Mouse (Mus musculus) kidney, postnatal 0 days (tissue): ENCODE data around the gene Rab29. TPM values are rescaled to one million over a fixed set of nuclear protein-coding genes. Genes with fewer than 3 reads are reported as not detected.

Experiments
- ATAC-seq: fragments of 200-750 bp; cut with Nextera tagmentation; replicated peaks from 2 replicates; pipeline ENCODE4 v1.8.0; 2017; ENCODE audit warnings: low read depth, moderate number of reproducible peaks, moderate TSS enrichment, moderate library complexity; ENCODE audit not compliant: low FRiP score
- DNase-seq: peaks from one replicate; pipeline ENCODE4 v3.0.0-alpha.2; 2016; ENCODE audit warnings: low spot score
- H3K27ac ChIP-seq: fragments of 300-500 bp; sonication (generic); 2 replicates; pipeline ENCODE4 v1.5.1; 2014; ENCODE audit warnings: mild to moderate bottlenecking
- H3K27me3 ChIP-seq: fragments of 300-500 bp; sonication (generic); 2 replicates; pipeline ENCODE4 v1.6.1; 2014; ENCODE audit warnings: low read length, mixed read lengths; ENCODE audit not compliant: insufficient read depth
- H3K36me3 ChIP-seq: fragments of 300-500 bp; sonication (generic); 2 replicates; pipeline ENCODE4 v1.6.1; 2014; ENCODE audit warnings: low read length, mixed read lengths; ENCODE audit not compliant: insufficient read depth
- H3K4me1 ChIP-seq: fragments of 300-500 bp; sonication (generic); replicated peaks from 2 replicates; pipeline ENCODE4 v1.6.1; 2014; ENCODE audit warnings: antibody characterized with exemption, low read length, mixed read lengths; ENCODE audit not compliant: insufficient read depth
- H3K4me2 ChIP-seq: fragments of 300-500 bp; sonication (generic); 2 replicates; pipeline ENCODE4 v1.6.1; 2014; ENCODE audit warnings: mild to moderate bottlenecking, low read length, moderate library complexity, mixed read lengths
- H3K4me3 ChIP-seq: fragments of 300-500 bp; sonication (generic); replicated peaks from 2 replicates; pipeline ENCODE4 v1.5.1; 2014; ENCODE audit warnings: low read depth, low read length
- H3K9ac ChIP-seq: fragments of 300-500 bp; sonication (generic); 2 replicates; pipeline ENCODE4 v1.6.1; 2014; ENCODE audit warnings: low read depth, low read length
- H3K9me3 ChIP-seq: fragments of 300-500 bp; sonication (generic); replicated peaks from 2 replicates; pipeline ENCODE4 v1.6.1; 2016; ENCODE audit warnings: low read length, inconsistent platforms, mixed read lengths
- CTCF ChIP-seq: IDR thresholded peaks from 2 replicates; pipeline ENCODE4 v1.5.1; 2016; ENCODE audit warnings: antibody characterized with exemption, low read depth, mild to moderate bottlenecking, moderate library complexity
- WGBS: fragments of 180-500 bp; shearing (Covaris S2); extraction: QIAGEN DNeasy Blood & Tissue Kit; methylation state at CpG from one replicate; pipeline ENCODE4 v1.1.7; 2014; 5-methylcytosine and 5-hydroxymethylcytosine counted together
- polyA plus RNA-seq: library from polyadenylated mRNA; unstranded; fragments of >200 nt; fragmentation: Nextera tagmentation; extraction: Ambion mirVana; gene quantifications from 2 replicates; pipeline ENCODE4 v1.2.1, GENCODE M21; 2015

Gene Rab29
- polyA plus RNA-seq, 1 experiment from 2014 or later = 23.4 TPM

DNA sequence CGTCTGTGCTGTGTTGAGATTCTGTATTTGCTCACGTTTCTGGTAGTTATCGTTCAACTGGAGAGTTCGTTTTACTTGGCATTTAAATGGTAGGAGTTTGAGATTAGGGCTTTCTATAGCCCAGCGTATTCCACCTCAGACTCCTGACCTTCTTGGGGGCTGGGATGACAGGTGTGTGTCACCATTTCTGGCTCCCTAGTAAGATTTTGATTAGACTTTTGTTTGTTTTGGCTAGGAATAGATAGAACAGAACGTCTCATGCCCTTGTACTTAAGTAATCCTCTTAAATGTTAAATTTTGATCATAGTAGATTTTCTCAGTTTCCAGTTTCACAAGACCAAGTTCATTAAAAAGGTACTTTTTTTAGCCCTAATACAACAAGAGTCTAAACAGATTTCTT, 50.6 kb downstream of the Rab29 start:
- H3K4me3 ChIP-seq = no peak overlapping the region
- no peaks in the 10 kb centered on the region for H3K9me3 ChIP-seq
- H3K9ac ChIP-seq = no peak overlapping the region
- peaks cover 23% of the 10 kb centered on the region for H3K36me3 ChIP-seq
- no peaks in the 10 kb centered on the region for H3K27me3 ChIP-seq
- H3K4me1 ChIP-seq = peaks cover 11% of the 10 kb centered on the region; the same call in 1 of the 2 replicates
- DNase-seq (no peak), ATAC-seq (no peak)
- TF ChIP-seq CTCF = no peak
- no peak overlapping the region for H3K27ac ChIP-seq
- H3K4me2 ChIP-seq = no peak overlapping the region
- WGBS = 52% methylated on average over 6 of the region's 6 CpGs

DNA sequence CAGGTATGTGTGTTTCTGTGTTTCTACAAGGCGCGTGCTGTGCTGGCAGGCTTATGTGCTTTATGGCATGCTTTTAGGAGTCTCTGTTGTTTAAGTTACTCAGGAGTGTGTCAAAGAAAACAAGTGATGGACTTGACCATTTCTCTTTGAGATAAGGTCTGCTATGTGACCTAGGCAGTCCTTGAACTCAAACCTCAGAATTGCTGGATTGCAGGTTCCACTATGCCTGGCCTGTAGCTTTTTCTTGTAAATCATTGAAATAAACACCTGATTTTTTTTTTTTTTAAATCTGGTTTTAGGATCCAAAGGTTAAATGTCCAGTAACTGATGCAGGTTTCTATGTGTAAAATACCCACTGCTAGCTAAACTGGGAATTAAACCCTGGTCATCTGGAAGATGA, 52.0 kb downstream of the Rab29 start:
- Histone ChIP-seq H3K9me3 (no peaks in the 10 kb centered on the region), H3K36me3 (peaks cover 34% of the 10 kb centered on the region), H3K9ac (no peak overlapping the region), H3K4me2 (no peak overlapping the region), H3K4me1 (peaks cover 7% of the 10 kb centered on the region; the same call in 1 of the 2 replicates), H3K27ac (no peak overlapping the region), H3K4me3 (no peak overlapping the region), H3K27me3 (no peaks in the 10 kb centered on the region)
- no peak for DNase-seq
- TF ChIP-seq CTCF = no peak
- 96% methylated on average over 2 of the region's 2 CpGs for WGBS
- no peak for ATAC-seq

DNA sequence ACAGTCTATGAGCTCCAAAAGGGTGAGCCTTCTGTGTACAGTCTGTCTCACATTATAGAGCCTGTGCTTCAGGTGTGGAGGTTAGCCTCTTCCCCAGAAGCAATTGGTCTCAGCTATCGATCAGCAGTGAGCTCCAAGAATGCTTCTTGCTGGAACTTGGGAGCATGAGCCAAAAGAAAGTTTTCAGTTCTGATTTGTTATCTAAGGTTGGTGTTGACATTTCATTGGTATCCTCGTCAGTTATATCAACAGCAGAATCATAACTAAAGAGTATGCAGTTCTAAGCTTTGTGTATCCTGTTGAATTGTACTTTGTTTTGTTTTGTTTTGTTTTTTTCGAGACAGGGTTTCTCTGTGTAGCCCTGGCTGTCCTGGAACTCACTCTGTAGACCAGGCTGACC, 55.1 kb downstream of the Rab29 start:
- H3K36me3 ChIP-seq = peaks cover 52% of the 10 kb centered on the region
- H3K9ac ChIP-seq = no peak overlapping the region
- no peaks in the 10 kb centered on the region for H3K27me3 ChIP-seq
- no peak overlapping the region for H3K4me2 ChIP-seq
- TF ChIP-seq CTCF = no peak
- no peak overlapping the region for H3K27ac ChIP-seq
- peaks cover 3% of the 10 kb centered on the region; the same call in 1 of the 2 replicates for H3K4me1 ChIP-seq
- 93% methylated on average over 3 of the region's 3 CpGs for WGBS
- DNase-seq (no peak), ATAC-seq (no peak)
- no peak overlapping the region for H3K4me3 ChIP-seq
- no peaks in the 10 kb centered on the region for H3K9me3 ChIP-seq

Other genes starting within 250 kb of the Rab29 start
- gene Ctse, start 228.9 kb upstream of the Rab29 start, polyA plus RNA-seq = 15.9 and 16.5 TPM in 2 replicates
- 1.7 and 2.1 TPM in 2 replicates for gene Rab7b, start 178.5 kb upstream of the Rab29 start, polyA plus RNA-seq
- gene Slc26a9, start 123.2 kb upstream of the Rab29 start, polyA plus RNA-seq = 0.09 and 0.20 TPM in 2 replicates
- 5.7 and 6.5 TPM in 2 replicates for gene Pm20d1, start 69.8 kb upstream of the Rab29 start, polyA plus RNA-seq
- 12.2 and 12.6 TPM in 2 replicates for gene Slc41a1, start 39.7 kb upstream of the Rab29 start, polyA plus RNA-seq
- gene Nucks1, start 43.3 kb downstream of the Rab29 start, polyA plus RNA-seq = 55.2 and 59.9 TPM in 2 replicates
- 9.1 and 10.1 TPM in 2 replicates for gene Slc45a3, start 95.7 kb downstream of the Rab29 start, polyA plus RNA-seq
- 21.4 and 22.0 TPM in 2 replicates for gene Elk4, start 140.4 kb downstream of the Rab29 start, polyA plus RNA-seq
- 25.1 and 27.3 TPM in 2 replicates for gene Mfsd4a, start 200.8 kb downstream of the Rab29 start, polyA plus RNA-seq